Mouse (Mus musculus) heart, adult 18-20 months (tissue): ENCODE measurements at regions not wholly inside any gene's neighbourhood (a gene's known extent, or its start where the extent isn't known, plus 50 kb on each side); places are given as distances from the start of the nearest gene placed in this dataset.

ENCODE experiments used
- DNase-seq, 2 experiments: peaks; one replicate each; pipeline ENCODE4 v3.0.0; 2021 to 2022; ENCODE audit warnings: mixed read lengths in 1 of 2

GRCm38 (mm10) chr13:101555371-101555874, 212.6 kb downstream of the Pik3r1 start:
- DNase-seq = peak in 1 of 2 experiments; percentile 20

- DNase-seq = peak in 1 of 2 experiments; percentile 23
These were observed 214.9 kb downstream of the Pik3r1 start for GRCm38 (mm10) chr13:101553131-101553549.

- no peak for DNase-seq
These were observed 215.6 kb downstream of the Pik3r1 start for GRCm38 (mm10) chr13:101552451-101552850.

GRCm38 (mm10) chr13:101551068-101551467, 216.9 kb downstream of the Pik3r1 start:
- no peak for DNase-seq

GRCm38 (mm10) chr13:101550526-101550925, 217.5 kb downstream of the Pik3r1 start:
- DNase-seq = no peak

- DNase-seq = no peak
These were observed 220.1 kb downstream of the Pik3r1 start for GRCm38 (mm10) chr13:101547887-101548286.

GRCm38 (mm10) chr13:101547365-101547764, 220.7 kb downstream of the Pik3r1 start:
- no peak for DNase-seq

GRCm38 (mm10) chr13:101545344-101546181, 222.5 kb downstream of the Pik3r1 start:
- peak; percentile 28 to 57 for DNase-seq

- peak in 1 of 2 experiments; percentile 31 for DNase-seq
These were observed 227.4 kb downstream of the Pik3r1 start for GRCm38 (mm10) chr13:101540391-101541191.

GRCm38 (mm10) chr13:101538110-101538509, 229.9 kb downstream of the Pik3r1 start:
- no peak for DNase-seq

- no peak for DNase-seq
These were observed 232.0 kb downstream of the Pik3r1 start for GRCm38 (mm10) chr13:101536019-101536418.

GRCm38 (mm10) chr13:101535331-101535866, 232.6 kb downstream of the Pik3r1 start:
- DNase-seq = no peak

GRCm38 (mm10) chr13:101534490-101534889, 233.5 kb downstream of the Pik3r1 start:
- DNase-seq = no peak

GRCm38 (mm10) chr13:101532913-101533312, 235.1 kb downstream of the Pik3r1 start:
- no peak for DNase-seq

- DNase-seq = no peak
These were observed 240.3 kb downstream of the Pik3r1 start for GRCm38 (mm10) chr13:101527691-101528090.

- DNase-seq = no peak
These were observed 243.2 kb downstream of the Pik3r1 start for GRCm38 (mm10) chr13:101524781-101525180.

- DNase-seq = peak in 1 of 2 experiments; percentile 19
These were observed 243.8 kb downstream of the Pik3r1 start for GRCm38 (mm10) chr13:101524223-101524622.

- no peak for DNase-seq
These were observed 244.5 kb downstream of the Pik3r1 start for GRCm38 (mm10) chr13:101523492-101523891.

GRCm38 (mm10) chr13:101522597-101522996, 245.4 kb downstream of the Pik3r1 start:
- DNase-seq = no peak

- peak; percentile 43 to 53 for DNase-seq
These were observed 254.7 kb downstream of the Pik3r1 start for GRCm38 (mm10) chr13:101513354-101513753.

GRCm38 (mm10) chr13:101509946-101510345, 258.1 kb downstream of the Pik3r1 start:
- DNase-seq = peak in 1 of 2 experiments; percentile 47

- DNase-seq = no peak
These were observed 259.7 kb downstream of the Pik3r1 start for GRCm38 (mm10) chr13:101508331-101508730.

- DNase-seq = no peak
These were observed 261.3 kb downstream of the Pik3r1 start for GRCm38 (mm10) chr13:101506696-101507095.
